Mouse (Mus musculus) megakaryocyte, embryonic 14.5 days (primary cell): ENCODE data around the gene Itgav. TPM values are rescaled to one million over a fixed set of nuclear protein-coding genes. Genes with fewer than 3 reads are reported as not detected.

Experiments
- H3K27me3 ChIP-seq: replicated peaks from 2 replicates; pipeline ENCODE3; 2012; ENCODE audit warnings: inconsistent platforms
- H3K36me3 ChIP-seq: replicated peaks from 2 replicates; pipeline ENCODE3; 2012; ENCODE audit warnings: low read length, inconsistent platforms, mixed read lengths
- H3K4me1 ChIP-seq: 2 replicates; pipeline ENCODE4 v1.6.1; 2012; ENCODE audit warnings: inconsistent platforms
- H3K4me3 ChIP-seq: replicated peaks from 2 replicates; pipeline ENCODE3; 2012; ENCODE audit warnings: moderate library complexity, mild to moderate bottlenecking, inconsistent platforms
- H3K9me3 ChIP-seq: 2 replicates; pipeline ENCODE4 v1.6.1; 2012; ENCODE audit warnings: inconsistent platforms
- FLI1 ChIP-seq: IDR thresholded peaks from 2 replicates; pipeline ENCODE4 v1.6.1; 2012; ENCODE audit warnings: low read length, inconsistent platforms, mixed read lengths
- GATA1 ChIP-seq: IDR thresholded peaks from 3 replicates; pipeline ENCODE4 v1.6.1; 2012; ENCODE audit warnings: mixed read lengths, low read length, inconsistent platforms, borderline replicate concordance
- polyA plus RNA-seq: library from polyadenylated mRNA; stranded (reverse); fragments of >175 nt; gene quantifications from 2 replicates; pipeline ENCODE4 v1.2.3, GENCODE M21; 2012; ENCODE audit warnings: low replicate concordance; ENCODE audit not compliant: insufficient read depth

The Itgav gene
- polyA plus RNA-seq, 1 experiment: 7.1 TPM

- TF ChIP-seq FLI1: no peak
- no peak for TF ChIP-seq GATA1
- no peak overlapping the region for H3K4me3 ChIP-seq
- peaks cover 66% of the 10 kb centered on the region for H3K36me3 ChIP-seq
- no peaks in the 10 kb centered on the region for H3K27me3 ChIP-seq
- H3K4me1 ChIP-seq: peaks cover 57% of the 10 kb centered on the region
- H3K9me3 ChIP-seq: no peaks in the 10 kb centered on the region
Measured at GRCm38 (mm10) chr2:83742836-83743235, 18.6 kb downstream of the Itgav start.

- Histone ChIP-seq H3K36me3 (peaks cover 64% of the 10 kb centered on the region), H3K27me3 (no peaks in the 10 kb centered on the region), H3K9me3 (no peaks in the 10 kb centered on the region), H3K4me3 (peak overlapping the region; percentile 2), H3K4me1 (peaks cover 61% of the 10 kb centered on the region)
- no peak for TF ChIP-seq GATA1
- no peak for TF ChIP-seq FLI1
Measured at GRCm38 (mm10) chr2:83744276-83744952, 20.2 kb downstream of the Itgav start.

GRCm38 (mm10) chr2:83745257-83745656, 21.1 kb downstream of the Itgav start:
- Histone ChIP-seq H3K27me3 (no peaks in the 10 kb centered on the region), H3K36me3 (peaks cover 58% of the 10 kb centered on the region), H3K4me1 (peaks cover 56% of the 10 kb centered on the region)

GRCm38 (mm10) chr2:83748581-83749118, 24.5 kb downstream of the Itgav start:
- H3K4me3 ChIP-seq: peak overlapping the region; percentile 24
- peaks cover 32% of the 10 kb centered on the region for H3K4me1 ChIP-seq
- H3K27me3 ChIP-seq: no peaks in the 10 kb centered on the region
- peaks cover 53% of the 10 kb centered on the region for H3K36me3 ChIP-seq
- no peaks in the 10 kb centered on the region for H3K9me3 ChIP-seq
- TF ChIP-seq FLI1 (no peak), GATA1 (no peak)

More at GRCm38 (mm10) chr2:83745257-83745656, 21.1 kb downstream of the Itgav start:
- H3K9me3 ChIP-seq: no peaks in the 10 kb centered on the region
- H3K4me3 ChIP-seq: no peak overlapping the region
- TF ChIP-seq GATA1 (no peak), FLI1 (no peak)

- Histone ChIP-seq H3K4me1 (peaks cover 10% of the 10 kb centered on the region), H3K9me3 (no peaks in the 10 kb centered on the region), H3K36me3 (peaks cover 52% of the 10 kb centered on the region), H3K27me3 (no peaks in the 10 kb centered on the region), H3K4me3 (no peak overlapping the region)
- TF ChIP-seq FLI1 (no peak), GATA1 (no peak)
Measured at GRCm38 (mm10) chr2:83753008-83753407, 28.8 kb downstream of the Itgav start.

GRCm38 (mm10) chr2:83754306-83754837, 30.2 kb downstream of the Itgav start:
- Histone ChIP-seq H3K4me3 (no peak overlapping the region), H3K27me3 (no peaks in the 10 kb centered on the region), H3K36me3 (peaks cover 49% of the 10 kb centered on the region), H3K4me1 (peaks cover 16% of the 10 kb centered on the region), H3K9me3 (no peaks in the 10 kb centered on the region)
- TF ChIP-seq GATA1: no peak
- no peak for TF ChIP-seq FLI1

- no peak overlapping the region for H3K4me3 ChIP-seq
- no peaks in the 10 kb centered on the region for H3K27me3 ChIP-seq
- H3K36me3 ChIP-seq: peaks cover 62% of the 10 kb centered on the region
- H3K9me3 ChIP-seq: no peaks in the 10 kb centered on the region
- TF ChIP-seq GATA1: no peak
- TF ChIP-seq FLI1: no peak
- peaks cover 23% of the 10 kb centered on the region for H3K4me1 ChIP-seq
Measured at GRCm38 (mm10) chr2:83758606-83759215, 34.5 kb downstream of the Itgav start.

- TF ChIP-seq GATA1 (no peak), FLI1 (no peak)
- H3K4me3 ChIP-seq: no peak overlapping the region
- H3K4me1 ChIP-seq: peaks cover 19% of the 10 kb centered on the region
- no peaks in the 10 kb centered on the region for H3K9me3 ChIP-seq
- peaks cover 58% of the 10 kb centered on the region for H3K36me3 ChIP-seq
- no peaks in the 10 kb centered on the region for H3K27me3 ChIP-seq
Measured at GRCm38 (mm10) chr2:83759216-83759648, 35.0 kb downstream of the Itgav start.

GRCm38 (mm10) chr2:83759667-83760066, 35.5 kb downstream of the Itgav start:
- TF ChIP-seq GATA1 (no peak), FLI1 (no peak)
- Histone ChIP-seq H3K9me3 (no peaks in the 10 kb centered on the region), H3K4me1 (peaks cover 21% of the 10 kb centered on the region), H3K27me3 (no peaks in the 10 kb centered on the region), H3K36me3 (peaks cover 58% of the 10 kb centered on the region), H3K4me3 (no peak overlapping the region)

GRCm38 (mm10) chr2:83760112-83760511, 35.9 kb downstream of the Itgav start:
- TF ChIP-seq GATA1 (no peak), FLI1 (no peak)
- Histone ChIP-seq H3K4me3 (no peak overlapping the region), H3K27me3 (no peaks in the 10 kb centered on the region), H3K36me3 (peaks cover 57% of the 10 kb centered on the region), H3K9me3 (no peaks in the 10 kb centered on the region), H3K4me1 (peaks cover 26% of the 10 kb centered on the region)
